Mouse (Mus musculus): ENCODE data around the gene Samd1. TPM values are rescaled to one million over a fixed set of nuclear protein-coding genes. Genes with fewer than 3 reads are reported as not detected.

Gene Samd1
- total and polyA plus RNA-seq, 3 experiments, result 111 to 121 TPM; not detected in 1

- no peak overlapping the region for H3K9ac ChIP-seq (ENCODE audit: control insufficient read depth, low read depth, low read length, poor library complexity, severe bottlenecking)
- H3K4me3 ChIP-seq (ENCODE audit: control insufficient read depth in 1 of 2, insufficient read depth in 1 of 2, low read depth in 2 of 2, low read length in 2 of 2), result no peak overlapping the region
- H3K9me3 ChIP-seq (replicated peaks; ENCODE audit: insufficient read depth, low read length), result no peaks in the 10 kb centered on the region
- H3K4me1 ChIP-seq (ENCODE audit: control insufficient read depth in 1 of 2, insufficient read depth in 2 of 2, low read length in 2 of 2), result peaks cover 6 to 12% of the 10 kb centered on the region in 2 experiments
- no peaks in the 10 kb centered on the region for H3K79me2 ChIP-seq (ENCODE audit: control insufficient read depth, insufficient read depth, low read length, poor library complexity)
- TF ChIP-seq E2F4 (IDR thresholded peaks at IDR 0.05; ENCODE audit: borderline replicate concordance, low read depth, low read length) (no peak), UBTF (IDR thresholded peaks at IDR 0.05; ENCODE audit: borderline replicate concordance, insufficient read depth, low read depth, low read length) (no peak), MAFK (IDR thresholded peaks at IDR 0.05; ENCODE audit: borderline replicate concordance, low read depth, low read length) (no peak), MYC (IDR thresholded peaks at IDR 0.05; ENCODE audit: low read depth, low read length) (no peak), SMC3 (IDR thresholded peaks at IDR 0.05; ENCODE audit: low read depth, low read length) (no peak), JUND (IDR thresholded peaks at IDR 0.05; ENCODE audit: low read depth, low read length) (no peak), RCOR1 (IDR thresholded peaks at IDR 0.05; ENCODE audit: low read depth, low read length) (no peak), BHLHE40 (IDR thresholded peaks at IDR 0.05; ENCODE audit: borderline replicate concordance, low read depth, low read length) (no peak), TBP (IDR thresholded peaks at IDR 0.05; ENCODE audit: low read depth, low read length) (no peak), USF2 (IDR thresholded peaks at IDR 0.05; ENCODE audit: borderline replicate concordance in 1 of 2, insufficient read depth in 1 of 2, low read depth in 1 of 2, low read length in 2 of 2) (no peak), POLR2AphosphoS2 (IDR thresholded peaks at IDR 0.05; ENCODE audit: low read length) (no peak), ZMIZ1 (IDR thresholded peaks at IDR 0.05; ENCODE audit: low read depth, low read length) (no peak), ZNF384 (IDR thresholded peaks at IDR 0.05; ENCODE audit: low read depth, low read length) (no peak), SIN3A (IDR thresholded peaks at IDR 0.05; ENCODE audit: low read length) (no peak), MAZ (IDR thresholded peaks at IDR 0.05; ENCODE audit: low read depth, low read length) (no peak)
- H3K27ac ChIP-seq (ENCODE audit: control insufficient read depth, low read depth, low read length), result no peak overlapping the region
- no peaks in the 10 kb centered on the region for H3K27me3 ChIP-seq (ENCODE audit: control insufficient read depth in 1 of 2, insufficient read depth in 2 of 2, low read length in 2 of 2)
- peaks cover 2 to 10% of the 10 kb centered on the region in 2 experiments for H3K36me3 ChIP-seq (ENCODE audit: control insufficient read depth in 1 of 2, insufficient read depth in 2 of 2, low read length in 2 of 2)
- no peak for DNase-seq (ENCODE audit: low read depth, low spot score)
These were observed 7.3 kb upstream of the Samd1 start for GRCm38 (mm10) chr8:83990170-83990569.

GRCm38 (mm10) chr8:83992488-83992887, 5.0 kb upstream of the Samd1 start:
- Histone ChIP-seq H3K27ac (ENCODE audit: control insufficient read depth, low read depth, low read length) (no peak overlapping the region), H3K27me3 (ENCODE audit: control insufficient read depth in 1 of 2, insufficient read depth in 2 of 2, low read length in 2 of 2) (no peaks in the 10 kb centered on the region), H3K9ac (ENCODE audit: control insufficient read depth, low read depth, low read length, poor library complexity, severe bottlenecking) (no peak overlapping the region), H3K4me3 (ENCODE audit: control insufficient read depth in 1 of 2, insufficient read depth in 1 of 2, low read depth in 2 of 2, low read length in 2 of 2) (no peak overlapping the region), H3K4me1 (ENCODE audit: control insufficient read depth in 1 of 2, insufficient read depth in 2 of 2, low read length in 2 of 2) (peaks cover 10 to 12% of the 10 kb centered on the region in 2 experiments), H3K36me3 (ENCODE audit: control insufficient read depth in 1 of 2, insufficient read depth in 2 of 2, low read length in 2 of 2) (peaks cover 2 to 13% of the 10 kb centered on the region in 2 experiments; a peak in 3 of 4 replicates), H3K79me2 (ENCODE audit: control insufficient read depth, insufficient read depth, low read length, poor library complexity) (peaks cover 3% of the 10 kb centered on the region; the same call in 1 of the 2 replicates), H3K9me3 (replicated peaks; ENCODE audit: insufficient read depth, low read length) (no peaks in the 10 kb centered on the region)
- DNase-seq (ENCODE audit: low read depth, low spot score), result no peak
- TF ChIP-seq RAD21 (IDR thresholded peaks at IDR 0.05; ENCODE audit: low read depth, low read length) (no peak), POLR2AphosphoS2 (IDR thresholded peaks at IDR 0.05; ENCODE audit: low read length) (no peak), MXI1 (IDR thresholded peaks at IDR 0.05; ENCODE audit: low read depth, low read length) (no peak), KAT2A (conservative IDR thresholded peaks at IDR 0.05; ENCODE audit: low read depth, low read length) (no peak), POLR2A (IDR thresholded peaks at IDR 0.05; ENCODE audit: control insufficient read depth in 1 of 2, insufficient read depth in 1 of 2, low read depth in 1 of 2, low read length in 2 of 2, poor library complexity in 1 of 2) (no peak), CHD1 (IDR thresholded peaks at IDR 0.05; ENCODE audit: low read depth, low read length) (no peak), JUND (IDR thresholded peaks at IDR 0.05; ENCODE audit: low read depth, low read length) (no peak), TAL1 (IDR thresholded peaks at IDR 0.05; ENCODE audit: low read length) (peak; percentile 24; the same call in 1 of the 2 replicates), BHLHE40 (IDR thresholded peaks at IDR 0.05; ENCODE audit: borderline replicate concordance, low read depth, low read length) (no peak), TCF12 (IDR thresholded peaks at IDR 0.05; ENCODE audit: low read depth, low read length) (0 out of 2 replicates have a peak, but pooled peaks have one; percentile 20), MEF2A (IDR thresholded peaks at IDR 0.05; ENCODE audit: extremely low read depth, insufficient replicate concordance, low read depth, low read length, poor library complexity, severe bottlenecking) (no peak), ZKSCAN1 (IDR thresholded peaks at IDR 0.05; ENCODE audit: low read depth, low read length) (no peak), SMC3 (IDR thresholded peaks at IDR 0.05; ENCODE audit: low read depth, low read length) (no peak), SIN3A (IDR thresholded peaks at IDR 0.05; ENCODE audit: low read length) (no peak), ZNF384 (IDR thresholded peaks at IDR 0.05; ENCODE audit: low read depth, low read length) (no peak), MAZ (IDR thresholded peaks at IDR 0.05; ENCODE audit: low read depth, low read length) (no peak), EP300 (IDR thresholded peaks at IDR 0.05; ENCODE audit: low read depth in 1 of 2, low read length in 2 of 2) (peak in 1 of 2 experiments; percentile 25; a peak in 1 of 4 replicates), ELF1 (IDR thresholded peaks at IDR 0.05; ENCODE audit: low read depth, low read length) (no peak), UBTF (IDR thresholded peaks at IDR 0.05; ENCODE audit: borderline replicate concordance, insufficient read depth, low read depth, low read length) (no peak), POLR2AphosphoS5 (IDR thresholded peaks at IDR 0.05; ENCODE audit: borderline replicate concordance, low read depth, low read length) (no peak), ETS1 (IDR thresholded peaks at IDR 0.05; ENCODE audit: low read depth, low read length) (no peak), NELFE (IDR thresholded peaks at IDR 0.05; ENCODE audit: low read depth, low read length) (no peak)

Measured in MEL (cell line).